Mouse (Mus musculus) bone marrow macrophage, adult 2 months (primary cell): ENCODE results near the gene Psmd3.

Experiments used
- CTCF ChIP-seq: IDR thresholded peaks from 2 replicates; pipeline ENCODE4 v1.5.1; 2012; ENCODE audit warnings: low read depth, mild to moderate bottlenecking, low read length, moderate library complexity
- POLR2A ChIP-seq: IDR thresholded peaks from 2 replicates; pipeline ENCODE4 v1.6.1; 2012; ENCODE audit warnings: mild to moderate bottlenecking, low read depth, low read length, borderline replicate concordance

DNA sequence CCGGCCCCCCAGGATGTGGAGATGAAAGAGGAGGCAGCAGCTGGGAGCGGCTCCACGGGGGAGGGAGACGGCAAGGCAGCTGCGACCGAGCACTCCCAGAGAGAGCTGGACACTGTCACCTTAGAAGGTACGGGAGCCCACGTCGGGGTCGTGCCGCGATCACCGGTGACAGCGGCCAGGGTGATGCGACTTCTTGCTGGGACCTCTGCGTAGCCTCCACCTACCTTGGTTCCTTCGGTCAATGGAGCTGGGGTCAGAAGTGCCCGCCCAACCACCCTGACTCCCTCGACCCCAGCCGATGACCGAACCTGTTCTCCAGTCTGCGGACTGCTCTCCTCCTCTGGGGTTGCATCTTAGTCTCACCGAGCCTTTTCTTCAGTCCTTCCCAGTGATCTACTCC, 457 bp downstream of the Psmd3 start:
- TF ChIP-seq POLR2A (no peak), CTCF (no peak)
